Mouse (Mus musculus) neural tube, embryonic 11.5 days (tissue): ENCODE measurements around the gene Sorcs1. TPM values are rescaled to one million over a fixed set of nuclear protein-coding genes. Genes with fewer than 3 reads are reported as not detected.

Experiments
- ATAC-seq: fragments of 200-750 bp; cut with Nextera tagmentation; 2 replicates; pipeline ENCODE4 v1.8.0; 2017; ENCODE audit warnings: moderate number of reproducible peaks, mild to moderate bottlenecking, moderate TSS enrichment, moderate library complexity; ENCODE audit not compliant: insufficient read depth, low FRiP score, low TSS enrichment
- DNase-seq: peaks from one replicate; pipeline ENCODE4 v3.0.0-alpha.2; 2015; ENCODE audit warnings: low spot score
- H3K27ac ChIP-seq: fragments of 300-500 bp; sonication (generic); 2 replicates; pipeline ENCODE4 v1.5.1; 2014; ENCODE audit warnings: low read depth, mild to moderate bottlenecking, low read length
- H3K27me3 ChIP-seq: fragments of 300-500 bp; sonication (generic); 2 replicates; pipeline ENCODE4 v1.6.1; 2014; ENCODE audit warnings: mild to moderate bottlenecking, low read length, mixed read lengths; ENCODE audit not compliant: control insufficient read depth, insufficient read depth
- H3K36me3 ChIP-seq: fragments of 300-500 bp; sonication (generic); 2 replicates; pipeline ENCODE4 v1.6.1; 2014; ENCODE audit warnings: mild to moderate bottlenecking, low read length, moderate library complexity, mixed read lengths; ENCODE audit not compliant: control insufficient read depth, insufficient read depth
- H3K4me1 ChIP-seq: fragments of 300-500 bp; sonication (generic); 2 replicates; pipeline ENCODE4 v1.6.1; 2014; ENCODE audit warnings: low read length, mixed read lengths; ENCODE audit not compliant: control insufficient read depth, insufficient read depth
- H3K4me2 ChIP-seq: fragments of 300-500 bp; sonication (generic); 2 replicates; pipeline ENCODE4 v1.6.1; 2014; ENCODE audit warnings: low read depth, mild to moderate bottlenecking, moderate library complexity
- H3K4me3 ChIP-seq: fragments of 300-500 bp; sonication (generic); 2 replicates; pipeline ENCODE4 v1.5.1; 2014; ENCODE audit warnings: low read depth, low read length
- H3K9ac ChIP-seq: fragments of 300-500 bp; sonication (generic); 2 replicates; pipeline ENCODE4 v1.6.1; 2014; ENCODE audit warnings: mild to moderate bottlenecking, low read length
- H3K9me3 ChIP-seq: fragments of 300-500 bp; sonication (generic); 2 replicates; pipeline ENCODE4 v1.6.1; 2016; ENCODE audit warnings: low read length; ENCODE audit not compliant: control insufficient read depth
- WGBS: fragments of 180-500 bp; shearing (Covaris S2); extraction: QIAGEN DNeasy Blood & Tissue Kit; methylation state at CpG from one replicate; pipeline ENCODE4 v1.1.7; 2014; 5-methylcytosine and 5-hydroxymethylcytosine counted together
- polyA plus RNA-seq: library from polyadenylated mRNA; unstranded; fragments of >200 nt; fragmentation: Nextera tagmentation; extraction: Ambion mirVana; gene quantifications from 2 replicates; pipeline ENCODE4 v1.2.1, GENCODE M21; 2014

Gene Sorcs1
- polyA plus RNA-seq, 1 experiment from 2014 or later = 2.9 TPM

- DNase-seq = no peak
- Histone ChIP-seq H3K4me2 (no peak overlapping the region), H3K27me3 (no peaks in the 10 kb centered on the region), H3K4me3 (no peak overlapping the region), H3K36me3 (no peaks in the 10 kb centered on the region), H3K27ac (no peak overlapping the region), H3K4me1 (no peaks in the 10 kb centered on the region), H3K9me3 (no peaks in the 10 kb centered on the region), H3K9ac (no peak overlapping the region)
- no peak for ATAC-seq
- WGBS = 74% methylated on average over 4 of the region's 4 CpGs
These were observed 156.5 kb downstream of the Sorcs1 start for GRCm38 (mm10) chr19:50521943-50522342.

- Histone ChIP-seq H3K4me3 (no peak overlapping the region), H3K27ac (no peak overlapping the region), H3K36me3 (no peaks in the 10 kb centered on the region), H3K9me3 (no peaks in the 10 kb centered on the region), H3K4me1 (no peaks in the 10 kb centered on the region), H3K27me3 (no peaks in the 10 kb centered on the region), H3K9ac (no peak overlapping the region), H3K4me2 (no peak overlapping the region)
- ATAC-seq (no peak), DNase-seq (no peak)
- 62% methylated on average over 10 of the region's 10 CpGs for WGBS
These were observed 163.3 kb downstream of the Sorcs1 start for GRCm38 (mm10) chr19:50515059-50515673.

GRCm38 (mm10) chr19:50514309-50514830 lies 164.1 kb downstream of the Sorcs1 start:
- DNase-seq (no peak), ATAC-seq (no peak)
- 72% methylated on average over 8 of the region's 8 CpGs for WGBS

GRCm38 (mm10) chr19:50502816-50503215 lies 175.6 kb downstream of the Sorcs1 start:
- Histone ChIP-seq H3K27me3 (no peaks in the 10 kb centered on the region), H3K9me3 (no peaks in the 10 kb centered on the region), H3K36me3 (no peaks in the 10 kb centered on the region), H3K27ac (no peak overlapping the region), H3K4me1 (no peaks in the 10 kb centered on the region), H3K9ac (no peak overlapping the region), H3K4me3 (no peak overlapping the region), H3K4me2 (no peak overlapping the region)
- WGBS = 91% methylated on average over 1 of the region's 1 CpGs
- ATAC-seq (no peak), DNase-seq (no peak)

More at GRCm38 (mm10) chr19:50514309-50514830, 164.1 kb downstream of the Sorcs1 start:
- Histone ChIP-seq H3K27me3 (no peaks in the 10 kb centered on the region), H3K9me3 (no peaks in the 10 kb centered on the region), H3K36me3 (no peaks in the 10 kb centered on the region), H3K27ac (no peak overlapping the region), H3K4me2 (no peak overlapping the region), H3K4me3 (no peak overlapping the region), H3K4me1 (no peaks in the 10 kb centered on the region), H3K9ac (no peak overlapping the region)

GRCm38 (mm10) chr19:50491121-50491520 lies 187.3 kb downstream of the Sorcs1 start:
- Histone ChIP-seq H3K9me3 (no peaks in the 10 kb centered on the region), H3K4me2 (no peak overlapping the region), H3K9ac (no peak overlapping the region), H3K4me1 (0 out of 2 replicates have a peak, but pooled peaks cover 3% of the 10 kb centered on the region), H3K27me3 (no peaks in the 10 kb centered on the region), H3K27ac (no peak overlapping the region), H3K4me3 (no peak overlapping the region), H3K36me3 (no peaks in the 10 kb centered on the region)
- 95% methylated on average over 3 of the region's 3 CpGs for WGBS
- 0 out of 2 replicates have a peak, but pooled peaks have one; percentile 24 for ATAC-seq
- DNase-seq = no peak

- Histone ChIP-seq H3K36me3 (no peaks in the 10 kb centered on the region), H3K4me2 (no peak overlapping the region), H3K9ac (no peak overlapping the region), H3K27ac (no peak overlapping the region), H3K27me3 (no peaks in the 10 kb centered on the region), H3K9me3 (no peaks in the 10 kb centered on the region), H3K4me3 (no peak overlapping the region), H3K4me1 (0 out of 2 replicates have a peak, but pooled peaks cover 3% of the 10 kb centered on the region)
- DNase-seq (no peak), ATAC-seq (peak; percentile 32; the same call in 1 of the 2 replicates)
- 55% methylated on average over 2 of the region's 2 CpGs for WGBS
These were observed 187.7 kb downstream of the Sorcs1 start for GRCm38 (mm10) chr19:50490721-50491120.

- Histone ChIP-seq H3K9ac (no peak overlapping the region), H3K36me3 (no peaks in the 10 kb centered on the region), H3K4me3 (no peak overlapping the region), H3K27me3 (no peaks in the 10 kb centered on the region), H3K9me3 (no peaks in the 10 kb centered on the region), H3K4me1 (0 out of 2 replicates have a peak, but pooled peaks cover 3% of the 10 kb centered on the region), H3K4me2 (no peak overlapping the region), H3K27ac (no peak overlapping the region)
- DNase-seq = no peak
- no peak for ATAC-seq
- WGBS = 84% methylated on average over 3 of the region's 3 CpGs
These were observed 188.7 kb downstream of the Sorcs1 start for GRCm38 (mm10) chr19:50489786-50490185.

- no peaks in the 10 kb centered on the region for H3K27me3 ChIP-seq
- ATAC-seq (no peak), DNase-seq (no peak)
- no peaks in the 10 kb centered on the region for H3K9me3 ChIP-seq
- H3K4me1 ChIP-seq = 0 out of 2 replicates have a peak, but pooled peaks cover 3% of the 10 kb centered on the region
- H3K36me3 ChIP-seq = no peaks in the 10 kb centered on the region
- no peak overlapping the region for H3K4me2 ChIP-seq
- 58% methylated on average over 6 of the region's 6 CpGs for WGBS
- no peak overlapping the region for H3K4me3 ChIP-seq
- no peak overlapping the region for H3K9ac ChIP-seq
- no peak overlapping the region for H3K27ac ChIP-seq
These were observed 190.0 kb downstream of the Sorcs1 start for GRCm38 (mm10) chr19:50488421-50488820.

GRCm38 (mm10) chr19:50487768-50488167 lies 190.7 kb downstream of the Sorcs1 start:
- Histone ChIP-seq H3K36me3 (no peaks in the 10 kb centered on the region), H3K27me3 (no peaks in the 10 kb centered on the region), H3K9ac (no peak overlapping the region), H3K4me2 (no peak overlapping the region), H3K9me3 (no peaks in the 10 kb centered on the region), H3K27ac (no peak overlapping the region), H3K4me3 (no peak overlapping the region), H3K4me1 (0 out of 2 replicates have a peak, but pooled peaks cover 3% of the 10 kb centered on the region)
- peak; percentile 19 for DNase-seq
- 55% methylated on average over 11 of the region's 11 CpGs for WGBS
- peak; percentile 25; the same call in 1 of the 2 replicates for ATAC-seq
